Mouse (Mus musculus) hindbrain, embryonic 12.5 days (tissue): ENCODE measurements around the gene Pi16. TPM values are rescaled to one million over a fixed set of nuclear protein-coding genes. Genes with fewer than 3 reads are reported as not detected.

ENCODE experiments used
- ATAC-seq: fragments of 200-750 bp; cut with Nextera tagmentation; 2 replicates; pipeline ENCODE4 v1.8.0; 2017; ENCODE audit warnings: moderate TSS enrichment; ENCODE audit not compliant: low FRiP score
- H3K27ac ChIP-seq: fragments of 300-500 bp; sonication (generic); 2 replicates; pipeline ENCODE4 v1.5.1; 2016; ENCODE audit warnings: mild to moderate bottlenecking
- H3K27me3 ChIP-seq: fragments of 300-500 bp; sonication (generic); 2 replicates; pipeline ENCODE4 v1.6.1; 2016; ENCODE audit warnings: mild to moderate bottlenecking
- H3K36me3 ChIP-seq: fragments of 300-500 bp; sonication (generic); 2 replicates; pipeline ENCODE4 v1.6.1; 2016; ENCODE audit warnings: mild to moderate bottlenecking
- H3K4me1 ChIP-seq: fragments of 300-500 bp; sonication (generic); 2 replicates; pipeline ENCODE4 v1.6.1; 2016
- H3K4me2 ChIP-seq: fragments of 300-500 bp; sonication (generic); replicated peaks from 2 replicates; pipeline ENCODE4 v1.6.1; 2016; ENCODE audit warnings: mild to moderate bottlenecking
- H3K4me3 ChIP-seq: fragments of 300-500 bp; sonication (generic); 2 replicates; pipeline ENCODE4 v1.5.1; 2016; ENCODE audit warnings: mild to moderate bottlenecking
- H3K9ac ChIP-seq: fragments of 300-500 bp; sonication (generic); 2 replicates; pipeline ENCODE4 v1.6.1; 2016; ENCODE audit warnings: mild to moderate bottlenecking, moderate library complexity
- H3K9me3 ChIP-seq: fragments of 300-500 bp; sonication (generic); replicated peaks from 2 replicates; pipeline ENCODE4 v1.6.1; 2016; ENCODE audit warnings: mild to moderate bottlenecking
- WGBS: fragments of 180-500 bp; shearing (Covaris S2); methylation state at CpG from one replicate; pipeline ENCODE4 v1.1.7; 2016; 5-methylcytosine and 5-hydroxymethylcytosine counted together
- polyA plus RNA-seq: library from polyadenylated mRNA; unstranded; fragments of >200 nt; fragmentation: Nextera tagmentation; extraction: Ambion mirVana; gene quantifications from 2 replicates; pipeline ENCODE4 v1.2.1, GENCODE M21; 2016

Pi16 gene
- polyA plus RNA-seq, 1 experiment from 2014 or later = 0.97 TPM

DNA sequence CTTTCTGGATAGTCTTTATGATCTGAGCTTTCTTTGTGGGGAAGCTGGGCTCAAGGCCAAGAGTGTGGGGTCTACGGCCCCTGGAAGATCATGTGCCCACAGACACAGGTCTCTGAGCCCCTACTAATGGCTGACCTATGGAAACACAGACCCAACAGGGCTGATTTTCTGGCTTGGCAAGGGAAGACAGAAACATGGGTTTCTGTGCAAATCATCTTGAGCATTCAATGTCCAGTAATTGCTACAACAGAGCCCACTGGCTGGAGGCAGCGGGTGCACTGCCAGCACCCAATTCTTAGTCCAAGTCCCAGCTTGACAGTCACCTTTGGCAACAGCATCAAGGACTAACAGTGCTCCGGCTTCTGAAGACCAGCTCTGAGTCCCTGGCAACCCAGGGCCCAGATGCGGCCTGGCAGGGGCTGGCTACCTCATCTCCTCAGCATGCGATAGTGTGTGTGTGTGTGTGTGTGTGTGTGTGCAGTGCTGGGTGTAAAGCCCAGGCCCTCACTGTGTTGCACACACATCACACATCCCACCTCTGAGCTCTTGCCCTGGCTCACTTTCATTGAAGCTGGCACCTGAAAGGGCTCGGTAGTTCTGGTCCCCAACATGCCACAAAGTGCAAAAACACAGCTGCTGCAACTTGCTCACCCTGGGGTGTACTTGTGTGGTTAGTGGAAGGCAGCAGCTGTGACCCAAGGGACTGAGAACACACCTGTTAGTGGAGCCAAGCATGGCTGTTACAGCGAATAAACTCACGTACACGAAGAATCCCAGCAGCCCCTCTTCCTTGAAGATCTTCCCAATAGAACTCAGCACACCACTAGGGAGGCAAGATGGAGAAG lies 20.7 kb downstream of the Pi16 start:
- ATAC-seq = no peak
- Histone ChIP-seq H3K4me2 (no peak overlapping the region), H3K9ac (no peak overlapping the region)

GRCm38 (mm10) chr17:29339170-29339768 lies 21.8 kb downstream of the Pi16 start:
- Histone ChIP-seq H3K4me1 (peaks cover 26% of the 10 kb centered on the region), H3K4me2 (no peak overlapping the region), H3K9me3 (no peaks in the 10 kb centered on the region), H3K27me3 (no peaks in the 10 kb centered on the region), H3K36me3 (peaks cover 71% of the 10 kb centered on the region), H3K27ac (no peak overlapping the region), H3K9ac (no peak overlapping the region), H3K4me3 (no peak overlapping the region)
- WGBS = 82% methylated on average over 11 of the region's 11 CpGs
- no peak for ATAC-seq

More for the DNA sequence above, 20.7 kb downstream of the Pi16 start:
- 91% methylated on average over 9 of the region's 9 CpGs for WGBS
- H3K27ac ChIP-seq = no peak overlapping the region
- H3K4me3 ChIP-seq = no peak overlapping the region
- H3K36me3 ChIP-seq = peaks cover 73% of the 10 kb centered on the region
- H3K27me3 ChIP-seq = no peaks in the 10 kb centered on the region
- peaks cover 24% of the 10 kb centered on the region for H3K4me1 ChIP-seq
- no peaks in the 10 kb centered on the region for H3K9me3 ChIP-seq

GRCm38 (mm10) chr17:29340406-29341261 lies 23.2 kb downstream of the Pi16 start:
- 86% methylated on average over 18 of the region's 18 CpGs for WGBS
- Histone ChIP-seq H3K27me3 (no peaks in the 10 kb centered on the region), H3K9me3 (no peaks in the 10 kb centered on the region), H3K9ac (peak overlapping the region; percentile 6; the same call in 1 of the 2 replicates), H3K27ac (peak overlapping the region; percentile 71), H3K4me3 (no peak overlapping the region), H3K4me2 (no peak overlapping the region), H3K36me3 (peaks cover 62% of the 10 kb centered on the region), H3K4me1 (peaks cover 31% of the 10 kb centered on the region)
- ATAC-seq = no peak

GRCm38 (mm10) chr17:29341591-29342003 lies 24.1 kb downstream of the Pi16 start:
- Histone ChIP-seq H3K9ac (no peak overlapping the region), H3K36me3 (peaks cover 53% of the 10 kb centered on the region), H3K4me3 (no peak overlapping the region), H3K27me3 (no peaks in the 10 kb centered on the region), H3K9me3 (no peaks in the 10 kb centered on the region), H3K4me1 (peaks cover 40% of the 10 kb centered on the region), H3K4me2 (peak overlapping the region; percentile 19; the same call in 1 of the 2 replicates), H3K27ac (peak overlapping the region; percentile 71)
- peak; percentile 42 for ATAC-seq
- 20% methylated on average over 9 of the region's 9 CpGs for WGBS

GRCm38 (mm10) chr17:29342010-29342910 lies 24.8 kb downstream of the Pi16 start:
- peak overlapping the region; percentile 71 for H3K27ac ChIP-seq
- peaks cover 46% of the 10 kb centered on the region for H3K36me3 ChIP-seq
- no peak overlapping the region for H3K9ac ChIP-seq
- peak; percentile 41 for ATAC-seq
- 46% methylated on average over 13 of the region's 13 CpGs for WGBS
- H3K4me3 ChIP-seq = no peak overlapping the region
- H3K4me1 ChIP-seq = peaks cover 42% of the 10 kb centered on the region
- H3K27me3 ChIP-seq = no peaks in the 10 kb centered on the region
- no peaks in the 10 kb centered on the region for H3K9me3 ChIP-seq
- H3K4me2 ChIP-seq = no peak overlapping the region

GRCm38 (mm10) chr17:29343241-29343640 lies 25.8 kb downstream of the Pi16 start:
- peaks cover 37% of the 10 kb centered on the region for H3K36me3 ChIP-seq
- 93% methylated on average over 5 of the region's 5 CpGs for WGBS

GRCm38 (mm10) chr17:29345272-29345671 lies 27.8 kb downstream of the Pi16 start:
- Histone ChIP-seq H3K27me3 (no peaks in the 10 kb centered on the region), H3K9ac (no peak overlapping the region), H3K4me1 (peaks cover 46% of the 10 kb centered on the region), H3K36me3 (peaks cover 17% of the 10 kb centered on the region), H3K4me3 (no peak overlapping the region), H3K27ac (0 out of 2 replicates have a peak overlapping the region, but pooled peaks have one; percentile 57), H3K4me2 (peak overlapping the region; percentile 75), H3K9me3 (no peaks in the 10 kb centered on the region)
- WGBS = 97% methylated on average over 12 of the region's 12 CpGs
- ATAC-seq = no peak

More at GRCm38 (mm10) chr17:29343241-29343640, 25.8 kb downstream of the Pi16 start:
- no peak overlapping the region for H3K27ac ChIP-seq
- H3K27me3 ChIP-seq = no peaks in the 10 kb centered on the region
- no peak overlapping the region for H3K9ac ChIP-seq
- no peaks in the 10 kb centered on the region for H3K9me3 ChIP-seq
- no peak for ATAC-seq
- peaks cover 46% of the 10 kb centered on the region for H3K4me1 ChIP-seq
- H3K4me3 ChIP-seq = no peak overlapping the region
- no peak overlapping the region for H3K4me2 ChIP-seq

DNA sequence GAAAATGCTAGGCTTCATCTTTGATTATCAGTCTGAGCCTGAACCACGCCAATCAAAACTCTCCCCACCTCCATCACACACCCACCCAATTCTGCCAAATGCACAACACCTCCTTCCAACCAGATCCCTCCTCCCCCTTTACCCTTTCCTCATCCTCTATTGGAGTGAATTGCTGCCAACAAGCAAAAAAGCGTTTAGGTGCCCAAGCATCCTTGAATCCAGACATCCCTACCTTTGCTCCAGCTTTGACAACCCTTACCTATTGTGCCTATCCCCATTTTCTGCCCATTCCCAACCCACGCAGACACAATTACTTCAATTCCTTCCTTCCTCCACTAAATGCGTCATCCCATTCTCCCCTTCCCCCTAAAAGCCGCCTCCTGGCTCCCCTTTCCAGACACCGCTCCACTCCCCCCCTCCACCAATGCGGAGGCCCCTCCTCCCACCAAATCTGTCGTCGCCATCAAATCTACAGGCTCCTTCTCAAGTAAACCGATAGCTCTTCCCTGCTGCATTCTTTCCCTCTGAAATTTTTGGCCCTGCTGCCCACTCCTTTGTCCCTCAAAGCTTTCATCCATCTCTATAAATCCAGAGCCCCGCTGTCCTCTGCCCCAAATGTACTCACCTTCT lies 29.1 kb downstream of the Pi16 start:
- Histone ChIP-seq H3K27me3 (no peaks in the 10 kb centered on the region), H3K4me2 (peak overlapping the region; percentile 75), H3K36me3 (peaks cover 12% of the 10 kb centered on the region), H3K9ac (peak overlapping the region; percentile 96), H3K27ac (peak overlapping the region; percentile 92), H3K9me3 (no peaks in the 10 kb centered on the region), H3K4me3 (peak overlapping the region; percentile 95), H3K4me1 (peaks cover 40% of the 10 kb centered on the region)
- 4% methylated on average over 11 of the region's 11 CpGs for WGBS
- ATAC-seq = no peak

- peak overlapping the region; percentile 92 for H3K27ac ChIP-seq
- H3K9me3 ChIP-seq = no peaks in the 10 kb centered on the region
- peak overlapping the region; percentile 75 for H3K4me2 ChIP-seq
- H3K36me3 ChIP-seq = peaks cover 12% of the 10 kb centered on the region
- peaks cover 34% of the 10 kb centered on the region for H3K4me1 ChIP-seq
- H3K27me3 ChIP-seq = no peaks in the 10 kb centered on the region
- 1% methylated on average over 43 of the region's 45 CpGs for WGBS
- peak; percentile 57; the same call in 1 of the 2 replicates for ATAC-seq
- H3K9ac ChIP-seq = peak overlapping the region; percentile 96
- H3K4me3 ChIP-seq = peak overlapping the region; percentile 95
Observed at GRCm38 (mm10) chr17:29347126-29347644, 29.7 kb downstream of the Pi16 start.

- H3K4me3 ChIP-seq = peak within 1 kb of the TSS; percentile 95
- peaks cover 12% of the 10 kb centered on the region for H3K36me3 ChIP-seq
- peak within 1 kb of the TSS; percentile 92 for H3K27ac ChIP-seq
- no peaks in the 10 kb centered on the region for H3K27me3 ChIP-seq
- H3K9ac ChIP-seq = peak within 1 kb of the TSS; percentile 96
- H3K9me3 ChIP-seq = no peaks in the 10 kb centered on the region
- under 1% methylated on average over 46 of the region's 53 CpGs for WGBS
- H3K4me1 ChIP-seq = peaks cover 29% of the 10 kb centered on the region
- ATAC-seq = peak; percentile 92
- peak within 1 kb of the TSS; percentile 75 for H3K4me2 ChIP-seq
Observed at GRCm38 (mm10) chr17:29347645-29348256, 30.3 kb downstream of the Pi16 start, which contains the start of gene Mtch1. Mtch1 (minus strand) TSS chr17:29347934.
